Mouse (Mus musculus) B cell, adult (primary cell): ENCODE data around the gene Kif2a. TPM values are rescaled to one million over a fixed set of nuclear protein-coding genes. Genes with fewer than 3 reads are reported as not detected.

Experiments
- total RNA-seq: library from RNA; stranded (reverse); gene quantifications from 4 replicates; pipeline ENCODE4 v1.2.4, GENCODE M21; 2023; ENCODE audit not compliant: inconsistent age

Kif2a gene
- total RNA-seq = 46.2 to 56.1 TPM (median 50.8 TPM) in 4 replicates

GRCm38 (mm10) chr13:107021461-107022265 is at the start of gene Kif2a:
TSS of gene Kif2a (minus strand) at chr13:107022126.

GRCm38 (mm10) chr13:106946594-106947540 is 75.1 kb downstream of the Kif2a start, which contains the start of gene Dimt1:
TSS of gene Dimt1 (plus strand) at chr13:106947127.

GRCm38 (mm10) chr13:106936256-106937137 is 85.4 kb downstream of the Kif2a start, which contains the start of gene Ipo11:
TSS of gene Ipo11 (minus strand) at chr13:106936958.

Other genes with a start within 250 kb of the Kif2a start
- 25.0 to 32.7 TPM (median 29.4 TPM) in 4 replicates for gene Ipo11, start 85.2 kb downstream of the Kif2a start, total RNA-seq
- 25.7 to 28.9 TPM (median 26.3 TPM) in 4 replicates for gene Dimt1, start 75.0 kb downstream of the Kif2a start, total RNA-seq